Mouse (Mus musculus): ENCODE data around the gene Plod2. TPM values are rescaled to one million over a fixed set of nuclear protein-coding genes. Genes with fewer than 3 reads are reported as not detected.

Gene Plod2
- polyA plus RNA-seq, 1 experiment, result 5.4 TPM

DNA sequence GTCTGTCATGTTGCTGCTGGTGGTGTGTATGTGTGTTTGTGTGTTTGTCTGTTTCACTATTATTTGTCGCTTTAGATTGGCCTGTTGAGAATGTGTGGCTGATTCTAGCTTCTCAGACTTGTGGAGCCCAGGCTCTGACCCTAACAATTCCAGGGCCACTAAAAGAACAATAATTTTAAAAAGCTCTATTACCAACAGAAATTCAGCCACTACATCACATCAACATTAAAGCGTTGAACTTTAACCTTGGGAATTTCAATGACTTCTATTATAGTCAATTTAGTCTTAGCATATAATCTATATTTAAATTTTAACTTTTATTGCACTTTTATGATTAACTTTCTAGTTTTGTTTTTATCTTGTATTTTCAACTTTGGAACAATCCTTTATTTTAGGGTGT, 74.4 kb downstream of the Plod2 start:
- no peak overlapping the region for H3K27ac ChIP-seq (ENCODE audit: insufficient read depth, low read length)
- H3K4me1 ChIP-seq (ENCODE audit: control insufficient read depth, insufficient read depth, low read length), result peaks cover 1% of the 10 kb centered on the region; the same call in 1 of the 2 replicates
- H3K4me3 ChIP-seq (ENCODE audit: insufficient read depth, low read length), result no peak overlapping the region
- TF ChIP-seq POLR2A (IDR thresholded peaks at IDR 0.05; ENCODE audit: extremely low read depth, insufficient read depth, low read length) (no peak), CTCF (IDR thresholded peaks at IDR 0.05; ENCODE audit: extremely low read depth, insufficient read depth, low read length) (no peak)

DNA sequence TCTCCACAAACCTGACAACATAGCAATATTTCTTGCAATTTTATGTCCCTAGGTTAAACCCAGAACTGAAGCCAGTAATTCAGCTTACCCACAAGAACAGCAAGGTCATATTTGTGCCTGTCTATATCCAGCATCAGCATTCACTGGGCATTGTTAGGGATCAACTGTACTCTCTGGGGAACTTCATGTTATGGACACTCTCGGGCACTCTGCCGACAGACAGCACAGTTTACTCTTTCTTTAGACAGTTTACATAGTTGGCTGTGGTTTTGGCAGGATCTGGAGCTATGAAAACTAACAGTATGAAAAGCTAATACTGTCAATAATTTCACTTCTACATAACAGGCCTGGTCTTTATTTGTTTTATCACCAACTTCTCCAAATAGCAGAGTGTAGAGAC, 75.4 kb downstream of the Plod2 start:
- H3K4me1 ChIP-seq (ENCODE audit: control insufficient read depth, insufficient read depth, low read length), result peaks cover 1% of the 10 kb centered on the region; the same call in 1 of the 2 replicates
- H3K4me3 ChIP-seq (ENCODE audit: insufficient read depth, low read length), result no peak overlapping the region
- TF ChIP-seq POLR2A (IDR thresholded peaks at IDR 0.05; ENCODE audit: extremely low read depth, insufficient read depth, low read length) (no peak), CTCF (IDR thresholded peaks at IDR 0.05; ENCODE audit: extremely low read depth, insufficient read depth, low read length) (no peak)
- H3K27ac ChIP-seq (ENCODE audit: insufficient read depth, low read length), result no peak overlapping the region

DNA sequence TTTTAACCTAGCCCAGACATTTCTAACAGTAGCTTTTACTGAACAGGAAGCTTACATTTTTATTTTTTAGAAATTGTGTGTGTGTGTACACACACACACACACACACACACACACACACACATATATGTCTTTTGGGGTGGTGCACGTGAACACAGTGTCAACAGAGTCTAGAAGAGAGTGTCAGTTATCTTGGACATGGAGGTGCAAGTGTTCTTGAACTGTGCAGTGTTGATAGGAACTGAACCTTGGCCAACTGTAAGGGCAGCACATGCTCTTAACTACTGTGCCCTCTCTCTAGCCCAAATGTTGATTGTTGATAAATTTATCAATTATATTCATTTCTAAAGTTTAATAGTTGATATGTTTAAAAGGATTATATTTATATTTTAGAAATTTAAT, 78.1 kb downstream of the Plod2 start:
- no peaks in the 10 kb centered on the region for H3K4me1 ChIP-seq (ENCODE audit: control insufficient read depth, insufficient read depth, low read length)
- TF ChIP-seq POLR2A (IDR thresholded peaks at IDR 0.05; ENCODE audit: extremely low read depth, insufficient read depth, low read length) (no peak), CTCF (IDR thresholded peaks at IDR 0.05; ENCODE audit: extremely low read depth, insufficient read depth, low read length) (no peak)
- no peak overlapping the region for H3K27ac ChIP-seq (ENCODE audit: insufficient read depth, low read length)
- no peak overlapping the region for H3K4me3 ChIP-seq (ENCODE audit: insufficient read depth, low read length)

DNA sequence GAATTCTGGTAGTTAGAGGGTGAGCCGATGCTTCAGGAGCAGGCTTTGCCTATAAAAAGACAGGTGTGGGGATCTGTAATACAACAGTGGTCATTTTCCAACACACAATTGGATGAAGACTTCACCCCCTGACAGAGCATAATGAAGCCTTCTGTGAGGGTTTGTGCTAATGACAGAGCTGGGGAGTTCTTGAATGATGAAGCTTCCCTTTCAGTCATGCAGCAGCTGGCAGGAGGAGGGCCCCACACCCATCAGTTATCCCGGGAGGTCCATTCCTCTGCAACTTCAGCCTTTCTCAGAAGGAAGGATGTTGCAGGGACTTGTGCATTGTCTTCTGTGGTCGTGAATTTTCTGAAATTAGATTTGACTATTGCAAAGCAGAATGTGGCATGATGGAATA, 79.2 kb downstream of the Plod2 start:
- H3K27ac ChIP-seq (ENCODE audit: insufficient read depth, low read length), result no peak overlapping the region
- no peaks in the 10 kb centered on the region for H3K4me1 ChIP-seq (ENCODE audit: control insufficient read depth, insufficient read depth, low read length)
- TF ChIP-seq CTCF (IDR thresholded peaks at IDR 0.05; ENCODE audit: extremely low read depth, insufficient read depth, low read length) (no peak), POLR2A (IDR thresholded peaks at IDR 0.05; ENCODE audit: extremely low read depth, insufficient read depth, low read length) (no peak)
- H3K4me3 ChIP-seq (ENCODE audit: insufficient read depth, low read length), result no peak overlapping the region

DNA sequence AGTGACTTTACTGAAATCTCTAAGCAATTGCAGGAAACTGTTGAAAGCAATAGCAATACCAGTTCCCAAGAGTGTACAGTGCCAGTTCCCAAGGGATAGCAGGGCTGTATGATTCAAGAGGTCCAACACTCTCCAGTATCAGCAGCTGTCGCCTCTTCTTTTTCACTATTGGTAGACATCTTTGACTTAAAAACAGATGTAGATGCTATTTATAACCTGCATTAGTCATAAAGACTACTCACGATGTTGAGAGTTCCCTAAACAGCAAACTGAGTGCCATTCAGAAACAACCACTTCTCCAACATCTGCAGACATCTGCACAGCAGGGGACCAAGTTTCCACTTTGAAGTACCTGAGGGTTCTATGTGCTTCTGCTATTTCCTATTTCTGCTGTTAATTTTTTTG, 79.9 kb downstream of the Plod2 start:
- TF ChIP-seq POLR2A (IDR thresholded peaks at IDR 0.05; ENCODE audit: extremely low read depth, insufficient read depth, low read length) (no peak), CTCF (IDR thresholded peaks at IDR 0.05; ENCODE audit: extremely low read depth, insufficient read depth, low read length) (no peak)
- Histone ChIP-seq H3K27ac (ENCODE audit: insufficient read depth, low read length) (no peak overlapping the region), H3K4me1 (ENCODE audit: control insufficient read depth, insufficient read depth, low read length) (no peaks in the 10 kb centered on the region), H3K4me3 (ENCODE audit: insufficient read depth, low read length) (no peak overlapping the region)

DNA sequence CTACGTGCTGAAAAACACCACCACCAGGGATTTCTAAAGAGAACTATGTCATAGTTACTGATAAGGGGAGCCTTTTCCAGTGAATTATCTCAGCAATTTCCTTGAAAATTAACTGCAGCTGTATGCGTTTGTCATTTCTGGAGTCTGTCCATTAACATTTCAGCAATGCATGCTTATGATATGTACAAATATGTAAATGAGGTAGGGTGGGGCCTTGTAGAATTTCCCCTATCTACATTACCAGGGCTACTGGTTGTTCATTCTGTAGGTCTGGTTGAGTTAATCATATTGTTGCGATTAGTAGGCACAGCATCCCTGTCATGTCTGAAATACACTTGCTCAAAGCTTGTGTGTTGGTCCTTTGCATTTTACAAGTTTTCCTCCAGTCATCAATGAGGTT, 92.8 kb downstream of the Plod2 start:
- Histone ChIP-seq H3K4me1 (ENCODE audit: control insufficient read depth, insufficient read depth, low read length) (no peaks in the 10 kb centered on the region), H3K4me3 (ENCODE audit: insufficient read depth, low read length) (no peak overlapping the region), H3K27ac (ENCODE audit: insufficient read depth, low read length) (no peak overlapping the region)
- no peak for TF ChIP-seq POLR2A (IDR thresholded peaks at IDR 0.05; ENCODE audit: extremely low read depth, insufficient read depth, low read length)
- TF ChIP-seq CTCF (IDR thresholded peaks at IDR 0.05; ENCODE audit: extremely low read depth, insufficient read depth, low read length), result no peak

DNA sequence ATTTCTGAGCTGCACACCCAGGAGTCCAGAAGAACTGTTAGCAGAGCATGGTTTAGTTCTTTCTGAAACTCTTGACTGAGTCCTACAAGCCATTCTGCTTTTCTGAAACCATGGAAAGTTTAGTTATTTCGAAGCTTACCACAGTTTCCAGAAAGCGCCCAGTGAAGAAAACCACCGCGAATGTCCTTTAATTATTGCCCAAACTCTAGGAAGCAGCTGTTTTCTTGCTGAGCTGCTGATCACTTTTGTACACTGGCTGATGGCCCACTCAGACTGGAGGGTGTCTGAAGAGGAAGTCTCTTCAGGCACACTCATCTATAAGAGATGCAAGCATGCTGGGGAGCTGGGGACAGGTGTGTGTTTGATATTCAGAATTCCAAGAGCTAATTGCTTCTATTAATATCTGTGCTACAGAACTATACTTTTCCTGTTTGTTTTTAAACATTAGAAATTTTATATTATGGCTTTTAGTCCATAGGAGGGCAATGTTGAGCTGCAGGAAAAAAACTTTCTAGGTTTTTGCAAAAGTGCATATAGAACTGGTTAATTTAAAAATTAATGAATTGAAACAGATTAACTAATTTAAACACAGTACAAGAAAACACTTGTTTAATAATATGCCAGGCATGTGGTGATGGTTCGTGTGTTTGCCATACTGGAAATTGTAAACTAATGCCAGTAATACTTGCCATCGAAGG, 97.3 kb downstream of the Plod2 start:
- H3K4me3 ChIP-seq (ENCODE audit: insufficient read depth, low read length), result no peak overlapping the region
- no peaks in the 10 kb centered on the region for H3K4me1 ChIP-seq (ENCODE audit: control insufficient read depth, insufficient read depth, low read length)
- TF ChIP-seq POLR2A (IDR thresholded peaks at IDR 0.05; ENCODE audit: extremely low read depth, insufficient read depth, low read length) (no peak), CTCF (IDR thresholded peaks at IDR 0.05; ENCODE audit: extremely low read depth, insufficient read depth, low read length) (no peak)
- H3K27ac ChIP-seq (ENCODE audit: insufficient read depth, low read length), result no peak overlapping the region

DNA sequence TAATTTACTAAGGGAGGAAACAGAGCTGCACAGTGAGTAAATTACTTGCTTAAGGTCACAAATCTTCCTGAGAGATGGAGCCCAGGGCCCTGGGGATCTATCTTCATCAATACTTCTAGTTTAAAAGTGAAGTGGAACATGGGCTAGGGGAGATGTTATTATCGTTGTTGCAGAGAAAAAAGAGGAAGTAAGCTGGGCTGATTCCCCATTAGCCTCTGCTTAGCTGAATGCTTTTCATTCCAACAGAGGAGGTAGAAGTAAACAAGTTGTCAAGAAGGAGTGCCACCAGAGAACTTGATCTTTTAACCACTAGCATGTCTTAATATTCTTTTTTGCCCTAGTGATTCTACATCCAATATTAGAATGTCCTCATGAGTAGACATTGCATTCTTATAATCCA, 99.7 kb downstream of the Plod2 start:
- TF ChIP-seq POLR2A (IDR thresholded peaks at IDR 0.05; ENCODE audit: extremely low read depth, insufficient read depth, low read length), result no peak
- TF ChIP-seq CTCF (IDR thresholded peaks at IDR 0.05; ENCODE audit: extremely low read depth, insufficient read depth, low read length), result no peak
- H3K27ac ChIP-seq (ENCODE audit: insufficient read depth, low read length), result no peak overlapping the region
- H3K4me1 ChIP-seq (ENCODE audit: control insufficient read depth, insufficient read depth, low read length), result no peaks in the 10 kb centered on the region
- H3K4me3 ChIP-seq (ENCODE audit: insufficient read depth, low read length), result no peak overlapping the region

Other genes with a start within 250 kb of the Plod2 start
- not detected in 2 replicates for gene 1700057G04Rik, start 232.8 kb upstream of the Plod2 start, polyA plus RNA-seq (2012; rRNA removed)
- 4.0 and 4.2 TPM in 2 replicates for gene Plscr4, start 84.8 kb upstream of the Plod2 start, polyA plus RNA-seq (2012; rRNA removed)

Data from cortical plate, adult 2 months (tissue).